Mouse (Mus musculus): Measurements from ENCODE around the gene Wdr46.

DNA sequence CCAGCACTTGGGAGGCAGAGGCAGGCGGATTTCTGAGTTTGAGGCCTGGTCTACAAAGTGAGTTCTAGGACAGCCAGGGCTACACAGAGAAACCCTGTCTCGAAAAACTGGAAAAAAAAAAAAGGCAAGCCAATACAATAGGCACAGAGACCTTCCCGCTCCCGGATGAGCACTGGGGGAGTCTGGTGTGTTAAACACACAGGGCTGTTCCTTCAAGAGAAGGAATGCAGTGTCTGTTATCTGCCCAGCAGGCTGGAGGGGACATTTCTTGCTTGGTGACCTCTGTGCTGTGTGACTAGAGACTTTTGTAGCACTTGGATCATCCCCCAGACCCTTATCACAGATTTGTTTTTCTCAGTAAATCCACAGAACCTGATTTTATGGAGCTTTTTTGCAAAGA, 38.8 kb upstream of the Wdr46 start:
- TF ChIP-seq EP300 (IDR thresholded peaks at IDR 0.05) (no peak), CTCF (IDR thresholded peaks at IDR 0.05) (no peak)

Data from lung, postnatal 0 days (tissue).